Mouse (Mus musculus) right cerebral cortex, adult 2 months (tissue): ENCODE measurements around the gene Dclk3.

ENCODE experiments used
- DNase-seq, 2 experiments: peaks; one replicate each; pipeline ENCODE4 v3.0.0; 2021 to 2022; ENCODE audit warnings: low spot score in 2 of 2

Dclk3 gene

GRCm38 (mm10) chr9:111439836-111440201 lies 938 bp downstream of the Dclk3 start:
- peak; percentile 68 to 78 for DNase-seq

- DNase-seq: no peak
Measured at GRCm38 (mm10) chr9:111440446-111440845, 1.6 kb downstream of the Dclk3 start.

- DNase-seq: no peak
Measured at GRCm38 (mm10) chr9:111441151-111441550, 2.3 kb downstream of the Dclk3 start.

GRCm38 (mm10) chr9:111446204-111446603 lies 7.3 kb downstream of the Dclk3 start:
- no peak for DNase-seq

- no peak for DNase-seq
Measured at GRCm38 (mm10) chr9:111448976-111449375, 10.1 kb downstream of the Dclk3 start.

GRCm38 (mm10) chr9:111449880-111450279 lies 11.0 kb downstream of the Dclk3 start:
- DNase-seq: no peak

- peak; percentile 44 to 51 for DNase-seq
Measured at GRCm38 (mm10) chr9:111450853-111451404, 12.0 kb downstream of the Dclk3 start.

GRCm38 (mm10) chr9:111453895-111454294 lies 15.0 kb downstream of the Dclk3 start:
- DNase-seq: no peak

GRCm38 (mm10) chr9:111457176-111457935 lies 18.5 kb downstream of the Dclk3 start:
- DNase-seq: no peak

GRCm38 (mm10) chr9:111457936-111458310 lies 19.0 kb downstream of the Dclk3 start:
- DNase-seq: no peak

GRCm38 (mm10) chr9:111459466-111459865 lies 20.6 kb downstream of the Dclk3 start:
- DNase-seq: no peak

GRCm38 (mm10) chr9:111460201-111460814 lies 21.4 kb downstream of the Dclk3 start:
- no peak for DNase-seq

GRCm38 (mm10) chr9:111461415-111462103 lies 22.7 kb downstream of the Dclk3 start:
- DNase-seq: no peak

GRCm38 (mm10) chr9:111465666-111466065 lies 26.8 kb downstream of the Dclk3 start:
- DNase-seq: no peak

GRCm38 (mm10) chr9:111473686-111474457 lies 35.0 kb downstream of the Dclk3 start:
- DNase-seq: no peak

GRCm38 (mm10) chr9:111474458-111474745 lies 35.5 kb downstream of the Dclk3 start:
- DNase-seq: no peak

- no peak for DNase-seq
Measured at GRCm38 (mm10) chr9:111475281-111475680, 36.4 kb downstream of the Dclk3 start.

- DNase-seq: peak in 1 of 2 experiments; percentile 53
Measured at GRCm38 (mm10) chr9:111475973-111476372, 37.1 kb downstream of the Dclk3 start.

GRCm38 (mm10) chr9:111476479-111477016 lies 37.7 kb downstream of the Dclk3 start:
- no peak for DNase-seq

GRCm38 (mm10) chr9:111478853-111479490 lies 40.1 kb downstream of the Dclk3 start:
- no peak for DNase-seq

- no peak for DNase-seq
Measured at GRCm38 (mm10) chr9:111481011-111481410, 42.1 kb downstream of the Dclk3 start.
